In the genomic region with DNA sequence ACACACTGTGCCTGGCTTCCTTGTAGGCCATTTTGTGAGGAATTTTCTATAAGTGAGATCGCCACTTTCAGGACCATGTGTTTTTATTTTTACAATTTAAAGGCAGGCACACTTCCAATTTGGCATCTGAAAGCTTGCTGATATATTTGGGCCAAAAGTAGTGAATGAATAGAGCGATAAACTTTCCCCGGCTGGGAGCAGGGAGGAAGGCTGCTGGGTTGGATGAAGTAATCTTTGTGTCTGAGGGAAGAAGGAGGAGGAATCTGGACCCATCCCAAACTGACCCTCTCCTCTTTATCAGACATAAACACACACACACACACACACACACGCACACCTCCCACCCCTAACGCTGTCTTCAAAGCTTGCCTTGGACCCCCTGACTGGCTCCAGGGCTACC, we compare ENCODE assay signal across 14 mouse cellular contexts. TPM values are rescaled to one million over a fixed set of nuclear protein-coding genes. Genes with fewer than 3 reads are reported as not detected.
DNase-seq lines count a peak whose midpoint lies in the region; ATAC-seq and TF ChIP-seq lines count a peak whose summit lies in the region.
"Had no signal": no experiment of that assay in that cellular context is flagged by ENCODE, and none has a peak within 500 bp of the region (broad histone marks: within the 10 kb centered on the region; RNA-seq: fewer than 3 reads in every experiment).

No protein-coding gene starts in this region.

- H3K9ac ChIP-seq in heart, embryonic 16.5 days (ENCODE audit: low read length), result 0 out of 2 replicates have a peak overlapping the region, but pooled peaks have one; percentile 45
- no peak overlapping the region for H3K9ac ChIP-seq in heart, adult 2 months (ENCODE audit: low read depth, low read length)
- no peak overlapping the region for H3K9ac ChIP-seq in intestine, embryonic 16.5 days (ENCODE audit: low read depth, low read length)
- H3K9ac ChIP-seq: midbrain, embryonic 13.5 days had no signal

- TF ChIP-seq EP300 in heart, adult 2 months (IDR thresholded peaks at IDR 0.05; ENCODE audit: insufficient read depth, low read depth, low read length), result no peak

- H3K79me2 ChIP-seq in heart, adult 2 months (replicated peaks; ENCODE audit: control insufficient read depth, insufficient read depth, low read length), result no peaks in the 10 kb centered on the region

- H3K4me3 ChIP-seq in heart, embryonic 16.5 days (ENCODE audit: low read length), result no peak overlapping the region
- no peak overlapping the region for H3K4me3 ChIP-seq in heart, adult 2 months
- H3K4me3 ChIP-seq in intestine, embryonic 16.5 days (ENCODE audit: low read length), result no peak overlapping the region
- H3K4me3 ChIP-seq: midbrain, embryonic 13.5 days had no signal

- intact Hi-C loops in heart, adult 2 months (cut with DNase I), result no loop called here

- H3K27me3 ChIP-seq in heart, embryonic 16.5 days (ENCODE audit: control insufficient read depth, insufficient read depth, low read length), result no peaks in the 10 kb centered on the region
- H3K27me3 ChIP-seq in heart, adult 2 months (ENCODE audit: control insufficient read depth, insufficient read depth, low read length), result no peaks in the 10 kb centered on the region
- H3K27me3 ChIP-seq in intestine, embryonic 16.5 days (replicated peaks; ENCODE audit: control insufficient read depth, insufficient read depth, low read length), result no peaks in the 10 kb centered on the region
- H3K27me3 ChIP-seq: midbrain, embryonic 13.5 days had no signal

- TF ChIP-seq CTCF in heart, adult 2 months (IDR thresholded peaks at IDR 0.05), result no peak

- H3K4me2 ChIP-seq in heart, embryonic 16.5 days (ENCODE audit: low read depth, low read length), result peak overlapping the region; percentile 5; the same call in 1 of the 2 replicates
- H3K4me2 ChIP-seq in intestine, embryonic 16.5 days (ENCODE audit: low read depth, low read length), result no peak overlapping the region
- H3K4me2 ChIP-seq: midbrain, embryonic 13.5 days had no signal

- TF ChIP-seq POLR2A in heart, adult 2 months (IDR thresholded peaks at IDR 0.05; ENCODE audit: insufficient read depth, low read depth, low read length), result no peak

- no peak for DNase-seq in heart, adult 2 months
- DNase-seq in urinary bladder, postnatal 14 days (ENCODE audit: low spot score), result peak; percentile 2
- DNase-seq in urinary bladder, adult 18-20 months (ENCODE audit: low spot score in 2 of 2), result no peak
- no peak for DNase-seq in spleen, adult 18-20 months
- DNase-seq: adrenal gland, postnatal 25 days; thymus, postnatal 25 days had no signal

- 23% methylated on average over 5 of the region's 5 CpGs for WGBS in heart, embryonic 16.5 days
- 42% methylated on average over 5 of the region's 5 CpGs for WGBS in heart, adult 2 months
- 33% methylated on average over 5 of the region's 5 CpGs for WGBS in intestine, embryonic 16.5 days

- H3K27ac ChIP-seq in heart, embryonic 16.5 days (ENCODE audit: low read length), result peak overlapping the region; percentile 80
- no peak overlapping the region for H3K27ac ChIP-seq in heart, adult 2 months
- H3K27ac ChIP-seq in intestine, embryonic 16.5 days (ENCODE audit: low read length), result peak overlapping the region; percentile 42
- H3K27ac ChIP-seq: midbrain, embryonic 13.5 days had no signal

- no peaks in the 10 kb centered on the region for H3K9me3 ChIP-seq in heart, embryonic 16.5 days (replicated peaks; ENCODE audit: control insufficient read depth, low read length)
- H3K9me3 ChIP-seq in intestine, embryonic 16.5 days (ENCODE audit: control insufficient read depth, low read length), result no peaks in the 10 kb centered on the region
- H3K9me3 ChIP-seq: midbrain, embryonic 13.5 days had no signal

- ATAC-seq in heart, embryonic 16.5 days (replicated peaks; ENCODE audit: extremely low read depth, insufficient read depth, low FRiP score), result no peak
- no peak for ATAC-seq in intestine, embryonic 16.5 days
- ATAC-seq in megakaryocyte-erythroid progenitor cell, adult 5-6 weeks (replicated peaks; ENCODE audit: low FRiP score, low TSS enrichment, poor library complexity, severe bottlenecking), result no peak
- ATAC-seq: forebrain, embryonic 16.5 days; midbrain, embryonic 13.5 days had no signal

- no peaks in the 10 kb centered on the region for H3K36me3 ChIP-seq in heart, embryonic 16.5 days (ENCODE audit: control insufficient read depth, insufficient read depth)
- no peaks in the 10 kb centered on the region for H3K36me3 ChIP-seq in heart, adult 2 months (ENCODE audit: control insufficient read depth, insufficient read depth, low read length)
- H3K36me3 ChIP-seq in intestine, embryonic 16.5 days (ENCODE audit: control insufficient read depth, insufficient read depth, low read length), result no peaks in the 10 kb centered on the region
- H3K36me3 ChIP-seq: midbrain, embryonic 13.5 days had no signal

- peaks cover 28% of the 10 kb centered on the region for H3K4me1 ChIP-seq in heart, embryonic 16.5 days (ENCODE audit: control insufficient read depth, insufficient read depth, low read length)
- peaks cover 4% of the 10 kb centered on the region for H3K4me1 ChIP-seq in heart, adult 2 months (ENCODE audit: control insufficient read depth, insufficient read depth, low read length)
- H3K4me1 ChIP-seq in intestine, embryonic 16.5 days (ENCODE audit: control insufficient read depth, insufficient read depth, low read length), result peaks cover 21% of the 10 kb centered on the region

RNA-seq across cellular contexts. Expression of a gene that starts 8.9 kb away (rescaled TPM):
- 18.7 and 24.0 TPM in 2 replicates for polyA plus RNA-seq in heart, embryonic 16.5 days (2015; fragmentation: Nextera tagmentation; extraction: Ambion mirVana)
- total RNA-seq in heart, adult 2 months (2021), result 10 to 100 TPM; 15.3 to 18.8 TPM
- polyA plus RNA-seq in heart, adult 2 months (2012; rRNA removed), result 25.1 and 31.3 TPM in 2 replicates
- 20.4 and 23.1 TPM in 2 replicates for polyA plus RNA-seq in intestine, embryonic 16.5 days (2015; fragmentation: Nextera tagmentation; extraction: Ambion mirVana)
- 10.7 and 20.4 TPM in 2 replicates for total RNA-seq in megakaryocyte-erythroid progenitor cell, adult 5-6 weeks (2014; fragmentation: Nextera tagmentation)
- total RNA-seq in megakaryocyte-erythroid progenitor cell, adult 5-6 weeks (2017), result 3.4 and 7.2 TPM in 2 replicates

RNA-seq across cellular contexts. Expression of a gene that starts 13.0 kb away (rescaled TPM):
- 39.1 and 40.6 TPM in 2 replicates for polyA plus RNA-seq in heart, embryonic 16.5 days (2015; fragmentation: Nextera tagmentation; extraction: Ambion mirVana)
- total RNA-seq in heart, adult 2 months (2021), result 10 to 100 TPM; 35.9 to 37.1 TPM
- 51.9 and 56.5 TPM in 2 replicates for polyA plus RNA-seq in heart, adult 2 months (2012; rRNA removed)
- 71.9 and 88.2 TPM in 2 replicates for polyA plus RNA-seq in intestine, embryonic 16.5 days (2015; fragmentation: Nextera tagmentation; extraction: Ambion mirVana)
- 31.8 and 34.0 TPM in 2 replicates for total RNA-seq in megakaryocyte-erythroid progenitor cell, adult 5-6 weeks (2014; fragmentation: Nextera tagmentation)
- 36.1 and 47.5 TPM in 2 replicates for total RNA-seq in megakaryocyte-erythroid progenitor cell, adult 5-6 weeks (2017)

RNA-seq across cellular contexts. Expression of a gene that starts 27.4 kb away (rescaled TPM):
- polyA plus RNA-seq in heart, embryonic 16.5 days (2015; fragmentation: Nextera tagmentation; extraction: Ambion mirVana), result 0.46 and 0.92 TPM in 2 replicates
- not detected for total RNA-seq in heart, adult 2 months (2021)
- not detected in 2 replicates for polyA plus RNA-seq in heart, adult 2 months (2012; rRNA removed)
- 1.2 and 1.3 TPM in 2 replicates for polyA plus RNA-seq in intestine, embryonic 16.5 days (2015; fragmentation: Nextera tagmentation; extraction: Ambion mirVana)
- not detected in 2 replicates for total RNA-seq in megakaryocyte-erythroid progenitor cell, adult 5-6 weeks (2014; fragmentation: Nextera tagmentation)
- total RNA-seq in megakaryocyte-erythroid progenitor cell, adult 5-6 weeks (2017), result not detected in 2 replicates
- total RNA-seq: adrenal gland, postnatal 25 days; hematopoietic stem cell, adult 5-6 weeks; layer of hippocampus, adult 8-10 months had no signal
- polyA plus RNA-seq: forebrain, embryonic 16.5 days; liver, adult 2 months; midbrain, embryonic 13.5 days had no signal
